Mouse (Mus musculus) forebrain, embryonic 16.5 days (tissue): ENCODE measurements around the gene Gse1. TPM values are rescaled to one million over a fixed set of nuclear protein-coding genes. Genes with fewer than 3 reads are reported as not detected.
A peak's percentile ranks its signal among the peaks of the same experiment; 100 is the strongest.

Experiments used
- ATAC-seq: fragments of 200-750 bp; cut with Nextera tagmentation; 2 replicates; pipeline ENCODE4 v1.8.0; 2017; ENCODE audit warnings: mild to moderate bottlenecking, moderate library complexity
- H3K27ac ChIP-seq: fragments of 300-500 bp; sonication (generic); 2 replicates; pipeline ENCODE4 v1.5.1; 2014; ENCODE audit warnings: low read length, control low read depth
- H3K27me3 ChIP-seq: fragments of 300-500 bp; sonication (generic); replicated peaks from 2 replicates; pipeline ENCODE4 v1.6.1; 2014; ENCODE audit warnings: low read length; ENCODE audit not compliant: control insufficient read depth, insufficient read depth
- H3K36me3 ChIP-seq: fragments of 300-500 bp; sonication (generic); 2 replicates; pipeline ENCODE4 v1.6.1; 2014; ENCODE audit not compliant: control insufficient read depth, insufficient read depth
- H3K4me1 ChIP-seq: fragments of 300-500 bp; sonication (generic); replicated peaks from 2 replicates; pipeline ENCODE4 v1.6.1; 2014; ENCODE audit warnings: low read length; ENCODE audit not compliant: control insufficient read depth, insufficient read depth
- H3K4me2 ChIP-seq: fragments of 300-500 bp; sonication (generic); 2 replicates; pipeline ENCODE4 v1.6.1; 2014; ENCODE audit warnings: mild to moderate bottlenecking, low read length, control low read depth
- H3K4me3 ChIP-seq: fragments of 300-500 bp; sonication (generic); replicated peaks from 2 replicates; pipeline ENCODE4 v1.5.1; 2014; ENCODE audit warnings: mild to moderate bottlenecking, low read length, control low read depth
- H3K9ac ChIP-seq: fragments of 300-500 bp; sonication (generic); replicated peaks from 2 replicates; pipeline ENCODE4 v1.6.1; 2014; ENCODE audit warnings: low read depth, low read length, control low read depth
- H3K9me3 ChIP-seq: fragments of 300-500 bp; sonication (generic); 2 replicates; pipeline ENCODE4 v1.6.1; 2016; ENCODE audit warnings: low read length; ENCODE audit not compliant: control insufficient read depth
- WGBS: fragments of 180-500 bp; shearing (Covaris S2); extraction: QIAGEN DNeasy Blood & Tissue Kit; methylation state at CpG from one replicate; pipeline ENCODE4 v1.1.7; 2014; 5-methylcytosine and 5-hydroxymethylcytosine counted together
- polyA plus RNA-seq: library from polyadenylated mRNA; unstranded; fragments of >200 nt; fragmentation: Nextera tagmentation; extraction: Ambion mirVana; gene quantifications from 2 replicates; pipeline ENCODE4 v1.2.1, GENCODE M21; 2015

Gene Gse1
- polyA plus RNA-seq, 1 experiment from 2014 or later = 34.9 TPM

- H3K27ac ChIP-seq = no peak overlapping the region
- H3K9me3 ChIP-seq = no peaks in the 10 kb centered on the region
- H3K4me2 ChIP-seq = no peak overlapping the region
- WGBS = 77% methylated on average over 19 of the region's 19 CpGs
- H3K9ac ChIP-seq = no peak overlapping the region
- no peak overlapping the region for H3K4me3 ChIP-seq
- H3K27me3 ChIP-seq = no peaks in the 10 kb centered on the region
- ATAC-seq = no peak
- H3K36me3 ChIP-seq = peaks cover 66% of the 10 kb centered on the region
- peaks cover 3% of the 10 kb centered on the region for H3K4me1 ChIP-seq
Observed at GRCm38 (mm10) chr8:120574941-120575340, 346.7 kb downstream of the Gse1 start.

DNA sequence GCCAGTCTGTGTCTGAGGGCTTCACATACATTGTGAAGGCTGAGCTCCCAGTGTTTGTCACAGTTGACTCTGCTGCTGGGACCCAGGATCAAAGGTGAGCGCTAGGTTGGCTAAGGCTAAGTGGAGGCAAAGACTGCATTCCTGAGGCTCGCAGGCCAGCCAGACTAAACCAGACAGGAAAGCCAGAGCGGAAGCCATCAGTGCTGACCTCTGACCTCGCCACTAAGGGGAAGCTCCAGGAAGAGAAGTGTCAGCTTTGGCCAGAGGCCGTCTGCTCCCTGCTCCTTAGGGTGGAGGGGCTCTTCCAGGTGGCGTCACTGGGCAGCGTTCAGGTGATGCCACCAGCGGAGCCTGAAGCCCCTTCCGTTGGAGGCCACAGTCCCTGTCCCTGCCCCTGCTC, 347.5 kb downstream of the Gse1 start:
- WGBS = 75% methylated on average over 9 of the region's 9 CpGs
- no peak overlapping the region for H3K4me3 ChIP-seq
- H3K27me3 ChIP-seq = no peaks in the 10 kb centered on the region
- no peak for ATAC-seq
- no peak overlapping the region for H3K27ac ChIP-seq
- no peaks in the 10 kb centered on the region for H3K9me3 ChIP-seq
- H3K36me3 ChIP-seq = peaks cover 69% of the 10 kb centered on the region
- H3K9ac ChIP-seq = no peak overlapping the region
- H3K4me2 ChIP-seq = no peak overlapping the region
- H3K4me1 ChIP-seq = 0 out of 2 replicates have a peak, but pooled peaks cover under 1% of the 10 kb centered on the region

GRCm38 (mm10) chr8:120577821-120578220, 349.6 kb downstream of the Gse1 start:
- H3K4me1 ChIP-seq = 0 out of 2 replicates have a peak, but pooled peaks cover 2% of the 10 kb centered on the region
- H3K27me3 ChIP-seq = no peaks in the 10 kb centered on the region
- H3K4me2 ChIP-seq = no peak overlapping the region
- H3K4me3 ChIP-seq = no peak overlapping the region
- H3K36me3 ChIP-seq = peaks cover 54% of the 10 kb centered on the region
- no peak overlapping the region for H3K27ac ChIP-seq
- no peak for ATAC-seq
- WGBS = 86% methylated on average over 17 of the region's 17 CpGs
- H3K9me3 ChIP-seq = no peaks in the 10 kb centered on the region
- no peak overlapping the region for H3K9ac ChIP-seq

DNA sequence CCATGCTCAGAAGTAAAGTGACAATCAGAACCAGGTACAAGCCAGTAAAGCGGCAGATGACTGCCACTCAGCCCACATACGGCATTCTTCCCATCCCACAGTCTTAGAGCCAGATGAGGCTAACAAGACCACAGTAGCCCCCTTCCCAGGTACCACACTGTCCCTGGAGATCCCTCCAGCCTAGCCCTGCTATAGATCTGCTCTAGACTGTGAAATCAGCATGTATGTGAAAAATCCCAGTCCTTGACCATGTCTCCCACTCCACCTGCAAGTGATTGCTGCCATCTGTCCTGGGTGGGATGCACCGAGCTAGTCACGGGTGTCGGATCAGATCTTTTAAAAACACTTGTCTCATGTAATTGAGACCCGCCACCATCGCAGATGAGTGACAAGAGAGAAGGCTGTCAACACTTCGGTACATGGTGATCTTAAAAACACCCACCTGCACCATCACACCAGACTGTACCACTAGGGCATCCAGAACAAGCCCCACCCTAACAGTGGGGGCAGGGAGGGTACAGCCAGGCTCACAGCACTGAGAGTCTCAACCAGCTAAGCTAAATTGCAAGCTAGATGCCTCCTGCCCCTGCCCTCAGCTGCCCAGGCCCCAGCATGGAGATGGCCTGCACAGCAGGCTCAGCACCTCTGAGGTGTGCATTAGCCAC, 352.2 kb downstream of the Gse1 start:
- Histone ChIP-seq H3K36me3 (peaks cover 30% of the 10 kb centered on the region; the same call in 1 of the 2 replicates), H3K9me3 (no peaks in the 10 kb centered on the region), H3K4me2 (no peak overlapping the region), H3K4me3 (no peak overlapping the region), H3K27me3 (no peaks in the 10 kb centered on the region), H3K27ac (no peak overlapping the region), H3K9ac (no peak overlapping the region), H3K4me1 (0 out of 2 replicates have a peak, but pooled peaks cover 2% of the 10 kb centered on the region)
- WGBS = 76% methylated on average over 8 of the region's 8 CpGs
- ATAC-seq = no peak

GRCm38 (mm10) chr8:120581329-120581728, 353.1 kb downstream of the Gse1 start:
- Histone ChIP-seq H3K4me2 (no peak overlapping the region), H3K4me3 (no peak overlapping the region), H3K9ac (no peak overlapping the region), H3K4me1 (0 out of 2 replicates have a peak, but pooled peaks cover 2% of the 10 kb centered on the region), H3K36me3 (peaks cover 24% of the 10 kb centered on the region; the same call in 1 of the 2 replicates), H3K27ac (no peak overlapping the region), H3K9me3 (no peaks in the 10 kb centered on the region), H3K27me3 (no peaks in the 10 kb centered on the region)
- 85% methylated on average over 12 of the region's 12 CpGs for WGBS
- ATAC-seq = no peak

DNA sequence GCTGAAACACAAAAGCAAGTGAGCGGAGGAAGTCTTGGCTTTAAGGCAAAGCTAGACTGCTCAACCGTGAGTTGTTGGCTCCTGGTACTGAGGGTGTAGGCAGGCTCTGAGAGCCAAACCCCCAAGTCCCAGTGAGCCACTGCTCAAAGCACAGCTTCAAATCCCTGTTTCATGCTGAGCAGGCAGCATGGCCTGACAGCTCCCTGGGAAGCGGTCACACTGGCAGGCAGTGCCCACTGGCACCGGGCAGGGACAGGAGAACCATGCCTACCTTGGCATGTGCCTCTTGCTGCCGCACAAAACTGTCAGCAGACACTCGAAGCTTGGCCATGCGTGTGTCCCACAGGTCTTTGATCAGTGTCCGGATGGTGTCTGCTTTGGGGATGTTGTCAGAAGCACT, 353.6 kb downstream of the Gse1 start:
- peaks cover 19% of the 10 kb centered on the region; the same call in 1 of the 2 replicates for H3K36me3 ChIP-seq
- H3K9me3 ChIP-seq = no peaks in the 10 kb centered on the region
- 0 out of 2 replicates have a peak, but pooled peaks cover 2% of the 10 kb centered on the region for H3K4me1 ChIP-seq
- no peak overlapping the region for H3K9ac ChIP-seq
- no peak overlapping the region for H3K4me3 ChIP-seq
- no peak overlapping the region for H3K27ac ChIP-seq
- no peak for ATAC-seq
- no peak overlapping the region for H3K4me2 ChIP-seq
- WGBS = 87% methylated on average over 8 of the region's 8 CpGs
- H3K27me3 ChIP-seq = no peaks in the 10 kb centered on the region

DNA sequence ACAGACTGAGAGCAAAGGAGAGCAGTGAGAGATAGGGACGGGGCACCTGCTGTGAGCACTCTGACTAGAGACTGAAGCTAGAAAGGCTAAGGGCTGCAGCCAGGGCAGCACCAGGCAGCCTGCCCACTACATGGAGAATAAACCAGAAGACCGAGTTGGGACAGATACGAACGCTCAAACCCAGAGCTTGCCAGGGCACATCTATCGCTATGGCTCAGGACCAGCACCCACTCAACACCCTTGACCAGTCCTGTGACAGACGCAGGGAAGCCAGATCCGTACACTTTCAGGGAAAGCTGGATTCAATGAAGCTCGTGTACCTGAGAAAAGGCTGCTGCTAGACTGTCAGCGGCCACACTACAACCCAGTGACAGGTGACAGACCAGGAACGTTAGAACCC, 357.3 kb downstream of the Gse1 start:
- WGBS = 91% methylated on average over 10 of the region's 10 CpGs
- no peak for ATAC-seq
- H3K36me3 ChIP-seq = no peaks in the 10 kb centered on the region

DNA sequence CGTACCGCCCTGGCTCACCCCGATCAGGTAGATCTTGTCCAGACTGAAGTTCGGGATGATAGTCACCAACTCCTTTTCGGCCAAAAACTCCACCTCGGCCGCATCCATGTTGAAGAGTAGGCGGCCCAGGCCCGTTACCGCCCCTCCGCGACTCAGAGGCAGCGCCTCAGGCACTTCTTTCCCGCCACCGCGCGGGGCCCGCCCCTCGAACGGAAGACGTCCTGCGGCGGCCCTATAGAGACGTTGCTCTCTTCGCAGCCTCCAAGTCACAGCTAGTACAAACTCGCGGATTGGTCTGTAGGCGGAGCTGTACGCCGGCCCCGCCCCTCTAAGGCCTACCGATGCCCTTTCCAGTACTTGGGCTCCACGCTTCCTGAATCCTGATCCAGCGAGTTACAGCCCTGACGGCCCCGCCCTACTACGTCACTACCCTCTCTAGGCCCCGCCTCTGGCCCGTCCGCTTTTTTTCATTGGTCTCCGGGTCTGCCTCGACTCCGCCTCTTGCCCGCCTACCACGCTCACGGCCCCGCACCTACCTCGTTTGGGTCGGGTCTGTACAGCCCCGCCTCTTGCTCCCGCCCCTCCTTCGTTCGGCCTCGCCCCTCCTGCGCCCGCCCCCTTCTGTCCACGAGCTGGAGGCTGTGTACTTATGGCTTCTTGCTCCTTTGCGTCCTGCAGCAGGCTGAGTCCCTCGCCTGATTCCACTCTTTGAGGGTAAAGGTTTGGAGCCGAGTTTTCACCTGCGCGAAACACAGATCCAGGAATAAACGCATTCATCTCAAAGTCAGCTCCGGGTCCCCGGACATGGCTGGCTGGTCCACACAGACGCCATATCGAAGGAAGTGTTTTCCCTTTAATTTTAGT, 360.9 kb downstream of the Gse1 start, which contains the start of gene Gins2:
TSS of gene Gins2 (minus strand) at position 397 of the 864 bp plus-strand sequence.
- H3K4me3 ChIP-seq = peak within 1 kb of the TSS; percentile 64
- H3K9ac ChIP-seq = peak within 1 kb of the TSS; percentile 66
- H3K4me1 ChIP-seq = peaks cover 24% of the 10 kb centered on the region
- H3K27ac ChIP-seq = peak within 1 kb of the TSS; percentile 49
- H3K4me2 ChIP-seq = peak within 1 kb of the TSS; percentile 96
- under 1% methylated on average over 67 of the region's 67 CpGs for WGBS
- H3K36me3 ChIP-seq = no peaks in the 10 kb centered on the region
- H3K27me3 ChIP-seq = no peaks in the 10 kb centered on the region
- peak; percentile 98 for ATAC-seq
- H3K9me3 ChIP-seq = no peaks in the 10 kb centered on the region

More for the DNA sequence above, 357.3 kb downstream of the Gse1 start:
- Histone ChIP-seq H3K27ac (no peak overlapping the region), H3K4me1 (peaks cover 14% of the 10 kb centered on the region), H3K27me3 (no peaks in the 10 kb centered on the region), H3K9ac (no peak overlapping the region), H3K9me3 (no peaks in the 10 kb centered on the region), H3K4me3 (no peak overlapping the region), H3K4me2 (no peak overlapping the region)

GRCm38 (mm10) chr8:120589921-120590320, 361.7 kb downstream of the Gse1 start:
- Histone ChIP-seq H3K4me2 (peak overlapping the region; percentile 96), H3K4me3 (peak overlapping the region; percentile 64; the same call in 1 of the 2 replicates), H3K36me3 (no peaks in the 10 kb centered on the region), H3K4me1 (peaks cover 24% of the 10 kb centered on the region), H3K27ac (no peak overlapping the region), H3K9ac (no peak overlapping the region), H3K9me3 (no peaks in the 10 kb centered on the region), H3K27me3 (no peaks in the 10 kb centered on the region)
- ATAC-seq = no peak
- 65% methylated on average over 2 of the region's 2 CpGs for WGBS
